Mouse (Mus musculus) ES-Bruce4 (cell line): ENCODE measurements around the gene Rasal2. TPM values are rescaled to one million over a fixed set of nuclear protein-coding genes. Genes with fewer than 3 reads are reported as not detected.

ENCODE experiments used
- H3K27ac ChIP-seq: 2 replicates; pipeline ENCODE4 v1.5.1; 2012; ENCODE audit warnings: low read length, inconsistent platforms; ENCODE audit not compliant: insufficient read depth
- H3K27me3 ChIP-seq: 2 replicates; pipeline ENCODE4 v1.6.1; 2012; ENCODE audit warnings: mild to moderate bottlenecking, low read length, inconsistent platforms; ENCODE audit not compliant: control insufficient read depth, poor library complexity, insufficient read depth, severe bottlenecking
- H3K36me3 ChIP-seq: 2 replicates; pipeline ENCODE4 v1.6.1; 2012; ENCODE audit warnings: inconsistent platforms, mild to moderate bottlenecking, low read length, moderate library complexity; ENCODE audit not compliant: control insufficient read depth, poor library complexity, insufficient read depth, severe bottlenecking
- H3K4me1 ChIP-seq: one replicate; pipeline ENCODE4 v1.8.1; 2011; ENCODE audit warnings: low read length; ENCODE audit not compliant: control insufficient read depth, insufficient read depth
- H3K4me3 ChIP-seq: 2 replicates; pipeline ENCODE4 v1.5.1; 2011; ENCODE audit warnings: low read depth, mild to moderate bottlenecking, low read length
- H3K9ac ChIP-seq: 2 replicates; pipeline ENCODE4 v1.6.1; 2012; ENCODE audit warnings: low read depth, mild to moderate bottlenecking, inconsistent platforms; ENCODE audit not compliant: poor library complexity, severe bottlenecking
- H3K9me3 ChIP-seq: replicated peaks from 2 replicates; pipeline ENCODE4 v1.6.1; 2012; ENCODE audit warnings: mild to moderate bottlenecking, low read length, inconsistent platforms; ENCODE audit not compliant: control insufficient read depth, poor library complexity, insufficient read depth, severe bottlenecking
- CTCF ChIP-seq: IDR thresholded peaks from one replicate; pipeline ENCODE4 v1.8.1; 2011; ENCODE audit warnings: low read depth, low read length
- EP300 ChIP-seq: IDR thresholded peaks from 2 replicates; pipeline ENCODE4 v1.6.1; 2011; ENCODE audit warnings: low read depth, low read length; ENCODE audit not compliant: insufficient read depth
- POLR2A ChIP-seq: IDR thresholded peaks from one replicate; pipeline ENCODE4 v1.8.1; 2011; ENCODE audit warnings: low read length; ENCODE audit not compliant: insufficient read depth
- polyA plus RNA-seq: library from polyadenylated mRNA; stranded (reverse); fragments of >200 nt; gene quantifications from 2 replicates; pipeline ENCODE4 v1.2.4, GENCODE M21; 2011; ENCODE audit warnings: low read depth; ENCODE audit not compliant: missing spikeins, insufficient read depth, insufficient read length

Gene Rasal2
- polyA plus RNA-seq, 1 experiment: 11.6 TPM

- no peak overlapping the region for H3K9ac ChIP-seq
- no peak overlapping the region for H3K4me3 ChIP-seq
- TF ChIP-seq CTCF (no peak), POLR2A (no peak), EP300 (no peak)
- H3K27ac ChIP-seq: no peak overlapping the region
- no peaks in the 10 kb centered on the region for H3K36me3 ChIP-seq
- H3K27me3 ChIP-seq: peaks cover 2% of the 10 kb centered on the region; the same call in 1 of the 2 replicates
- no peaks in the 10 kb centered on the region for H3K4me1 ChIP-seq
- peaks cover 4% of the 10 kb centered on the region for H3K9me3 ChIP-seq
These were observed 42.5 kb upstream of the Rasal2 start for GRCm38 (mm10) chr1:157454876-157455275.

- Histone ChIP-seq H3K9me3 (peaks cover 4% of the 10 kb centered on the region), H3K27ac (no peak overlapping the region), H3K27me3 (peaks cover 2% of the 10 kb centered on the region; the same call in 1 of the 2 replicates), H3K4me3 (no peak overlapping the region), H3K36me3 (no peaks in the 10 kb centered on the region), H3K4me1 (no peaks in the 10 kb centered on the region), H3K9ac (no peak overlapping the region)
- no peak for TF ChIP-seq POLR2A
- no peak for TF ChIP-seq CTCF
- TF ChIP-seq EP300: no peak
These were observed 40.6 kb upstream of the Rasal2 start for GRCm38 (mm10) chr1:157452759-157453549.

DNA sequence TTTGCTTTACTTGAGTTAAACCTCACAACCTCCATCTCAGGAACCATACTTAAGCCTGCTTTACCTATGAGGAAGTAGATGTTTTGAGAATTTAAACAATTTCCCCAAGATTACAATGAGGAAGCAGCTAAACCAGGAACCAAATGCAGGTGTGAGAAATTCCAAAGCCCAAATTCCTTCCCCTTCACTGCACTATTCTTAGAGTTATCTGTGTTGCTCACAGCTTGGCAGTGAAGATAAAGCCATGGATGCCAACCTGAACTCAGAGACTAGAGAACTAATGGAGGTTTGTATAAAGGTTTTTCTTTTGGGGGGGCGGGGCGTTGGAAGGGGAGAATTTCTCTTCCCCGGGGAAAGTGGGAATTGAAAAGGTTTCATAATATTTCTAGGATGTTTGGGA is 39.9 kb upstream of the Rasal2 start:
- Histone ChIP-seq H3K36me3 (no peaks in the 10 kb centered on the region), H3K4me1 (no peaks in the 10 kb centered on the region), H3K27me3 (peaks cover 2% of the 10 kb centered on the region; the same call in 1 of the 2 replicates), H3K4me3 (no peak overlapping the region), H3K27ac (no peak overlapping the region), H3K9ac (no peak overlapping the region), H3K9me3 (peaks cover 4% of the 10 kb centered on the region)
- TF ChIP-seq EP300 (no peak), CTCF (no peak), POLR2A (no peak)

GRCm38 (mm10) chr1:157449981-157450636 is 37.7 kb upstream of the Rasal2 start:
- Histone ChIP-seq H3K9ac (no peak overlapping the region), H3K4me3 (no peak overlapping the region), H3K4me1 (no peaks in the 10 kb centered on the region)

GRCm38 (mm10) chr1:157449532-157449931 is 37.1 kb upstream of the Rasal2 start:
- no peak overlapping the region for H3K4me3 ChIP-seq
- H3K4me1 ChIP-seq: no peaks in the 10 kb centered on the region
- no peaks in the 10 kb centered on the region for H3K36me3 ChIP-seq
- H3K9ac ChIP-seq: no peak overlapping the region
- peaks cover 4% of the 10 kb centered on the region for H3K9me3 ChIP-seq
- H3K27ac ChIP-seq: no peak overlapping the region
- peaks cover 2% of the 10 kb centered on the region; the same call in 1 of the 2 replicates for H3K27me3 ChIP-seq
- no peak for TF ChIP-seq POLR2A
- no peak for TF ChIP-seq CTCF
- no peak for TF ChIP-seq EP300

More at GRCm38 (mm10) chr1:157449981-157450636, 37.7 kb upstream of the Rasal2 start:
- Histone ChIP-seq H3K27ac (no peak overlapping the region), H3K27me3 (peaks cover 2% of the 10 kb centered on the region; the same call in 1 of the 2 replicates), H3K9me3 (peaks cover 4% of the 10 kb centered on the region), H3K36me3 (no peaks in the 10 kb centered on the region)
- TF ChIP-seq EP300 (no peak), POLR2A (no peak), CTCF (no peak)

DNA sequence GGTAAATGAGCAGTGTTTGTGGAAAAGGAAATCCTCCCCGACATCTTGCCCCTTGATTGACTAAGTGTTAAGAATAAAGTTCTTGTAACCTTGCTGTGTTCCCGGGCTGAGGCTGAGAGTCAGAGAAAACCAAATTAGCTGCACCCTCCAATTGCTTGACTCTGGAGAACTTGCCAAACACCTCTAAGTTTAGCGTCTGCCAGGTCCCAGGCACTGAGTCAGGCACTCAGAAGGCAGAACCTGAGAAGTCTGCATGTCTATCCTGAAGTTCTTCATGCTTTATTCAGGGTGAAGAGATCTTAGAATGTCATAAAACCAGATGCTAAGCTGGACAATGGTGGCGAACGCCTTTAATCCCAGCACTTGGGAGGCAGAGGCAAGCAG is 36.4 kb upstream of the Rasal2 start:
- H3K9ac ChIP-seq: no peak overlapping the region
- H3K27ac ChIP-seq: no peak overlapping the region
- no peaks in the 10 kb centered on the region for H3K4me1 ChIP-seq
- H3K9me3 ChIP-seq: peaks cover 4% of the 10 kb centered on the region
- no peak for TF ChIP-seq EP300
- no peak for TF ChIP-seq POLR2A
- TF ChIP-seq CTCF: no peak
- no peaks in the 10 kb centered on the region for H3K36me3 ChIP-seq
- H3K4me3 ChIP-seq: no peak overlapping the region
- H3K27me3 ChIP-seq: peaks cover 2% of the 10 kb centered on the region; the same call in 1 of the 2 replicates
